Mouse (Mus musculus) CH12.LX (cell line): ENCODE data around the gene Ankrd26. TPM values are rescaled to one million over a fixed set of nuclear protein-coding genes. Genes with fewer than 3 reads are reported as not detected.

ENCODE experiments used
- DNase-seq: peaks from one replicate; pipeline ENCODE4 v3.0.0-alpha.2; 2013; ENCODE audit errors: extremely low read depth
- H3K27ac ChIP-seq: 2 replicates; pipeline ENCODE4 v1.5.1; 2012; ENCODE audit warnings: low read depth, mild to moderate bottlenecking, control low read depth, moderate library complexity; ENCODE audit not compliant: insufficient read depth
- H3K27me3 ChIP-seq: replicated peaks from 2 replicates; pipeline ENCODE3; 2012; ENCODE audit warnings: inconsistent platforms
- H3K36me3 ChIP-seq, 2 experiments: replicated peaks in 1 of 2; 2 replicates each; pipeline versions ENCODE3 to v1.6.1; 2012; ENCODE audit warnings: inconsistent platforms in 1 of 2, low read length in 1 of 2, mild to moderate bottlenecking in 1 of 2, mixed read lengths in 1 of 2, moderate library complexity in 1 of 2; ENCODE audit not compliant: control insufficient read depth in 1 of 2, insufficient read depth in 1 of 2
- H3K4me1 ChIP-seq, 2 experiments: 2 replicates each; pipeline ENCODE4 v1.6.1; 2012; ENCODE audit warnings: inconsistent platforms in 1 of 2, moderate library complexity in 1 of 2; ENCODE audit not compliant: insufficient read depth in 2 of 2, control insufficient read depth in 1 of 2
- H3K4me2 ChIP-seq: 2 replicates; pipeline ENCODE4 v1.6.1; 2012; ENCODE audit warnings: low read depth, mild to moderate bottlenecking, control low read depth; ENCODE audit not compliant: poor library complexity, insufficient read depth, severe bottlenecking
- H3K4me3 ChIP-seq, 3 experiments: fragments of 150-350 bp in 1 of 3; sonication (generic) in 1 of 3; replicated peaks in 1 of 3; 2 replicates each; pipeline versions ENCODE3 to v1.5.1; 2011 to 2012; ENCODE audit warnings: low read depth in 2 of 3, low read length in 2 of 3, mild to moderate bottlenecking in 2 of 3, moderate library complexity in 2 of 3, control low read depth in 1 of 3, improper control_type of control experiment in 1 of 3, inconsistent platforms in 1 of 3, mixed read lengths in 1 of 3; ENCODE audit not compliant: poor library complexity in 1 of 3
- H3K79me2 ChIP-seq: replicated peaks from 2 replicates; pipeline ENCODE4 v1.6.1; 2012; ENCODE audit warnings: mild to moderate bottlenecking, moderate library complexity; ENCODE audit not compliant: control insufficient read depth, poor library complexity, insufficient read depth, severe bottlenecking; ENCODE audit errors: extremely low read depth
- H3K9ac ChIP-seq: 2 replicates; pipeline ENCODE4 v1.6.1; 2012; ENCODE audit warnings: low read depth, mild to moderate bottlenecking, control low read depth, moderate library complexity; ENCODE audit not compliant: insufficient read depth
- H3K9me3 ChIP-seq: replicated peaks from 2 replicates; pipeline ENCODE3; 2012; ENCODE audit warnings: low read length, inconsistent platforms, mixed read lengths
- CHD2 ChIP-seq: IDR thresholded peaks from 2 replicates; pipeline ENCODE4 v1.6.1; 2011; ENCODE audit warnings: low read length, improper control_type of control experiment
- CTCF ChIP-seq, 2 experiments: IDR thresholded peaks in 1 of 2; conservative IDR thresholded peaks in 1 of 2; 2 replicates each; pipeline ENCODE4 v1.5.1; 2011 to 2012; ENCODE audit warnings: low read depth in 2 of 2, low read length in 2 of 2, improper control_type of control experiment in 1 of 2, inconsistent platforms in 1 of 2, mild to moderate bottlenecking in 1 of 2, moderate library complexity in 1 of 2
- ETS1 ChIP-seq: conservative IDR thresholded peaks from 2 replicates; pipeline ENCODE4 v1.6.1; 2012; ENCODE audit warnings: low read depth, mild to moderate bottlenecking, inconsistent platforms, low read length, improper control_type of control experiment, moderate library complexity
- GABPA ChIP-seq: IDR thresholded peaks from 2 replicates; pipeline ENCODE4 v1.6.1; 2012; ENCODE audit warnings: low read depth, low read length, improper control_type of control experiment, inconsistent platforms; ENCODE audit not compliant: insufficient replicate concordance
- IRF4 ChIP-seq: IDR thresholded peaks from 2 replicates; pipeline ENCODE4 v1.6.1; 2014; ENCODE audit warnings: low read depth, mild to moderate bottlenecking, inconsistent platforms, low read length, improper control_type of control experiment
- MAFK ChIP-seq: IDR thresholded peaks from 2 replicates; pipeline ENCODE4 v1.6.1; 2011; ENCODE audit warnings: low read length, improper control_type of control experiment; ENCODE audit not compliant: insufficient replicate concordance
- MAX ChIP-seq: IDR thresholded peaks from 2 replicates; pipeline ENCODE4 v1.6.1; 2011; ENCODE audit warnings: low read length, improper control_type of control experiment
- MAZ ChIP-seq: IDR thresholded peaks from 2 replicates; pipeline ENCODE4 v1.6.1; 2012; ENCODE audit warnings: low read depth, mild to moderate bottlenecking, inconsistent platforms, low read length, improper control_type of control experiment, moderate library complexity
- MXI1 ChIP-seq: IDR thresholded peaks from 2 replicates; pipeline ENCODE4 v1.6.1; 2011; ENCODE audit warnings: mild to moderate bottlenecking, low read depth, low read length, improper control_type of control experiment
- MYC ChIP-seq: IDR thresholded peaks from 2 replicates; pipeline ENCODE4 v1.6.1; 2011; ENCODE audit warnings: low read depth, mild to moderate bottlenecking, improper control_type of control experiment, low read length
- PAX5 ChIP-seq: IDR thresholded peaks from 2 replicates; pipeline ENCODE4 v1.6.1; 2012; ENCODE audit warnings: low read length, inconsistent platforms, mixed read lengths
- POLR2A ChIP-seq: IDR thresholded peaks from 2 replicates; pipeline ENCODE4 v1.6.1; 2011; ENCODE audit warnings: low read depth, mild to moderate bottlenecking, improper control_type of control experiment, low read length
- POLR2AphosphoS2 ChIP-seq: IDR thresholded peaks from 2 replicates; pipeline ENCODE4 v1.6.1; 2011; ENCODE audit warnings: low read depth, low read length, improper control_type of control experiment
- TCF12 ChIP-seq: IDR thresholded peaks from 2 replicates; pipeline ENCODE4 v1.6.1; 2014; ENCODE audit warnings: low read depth, mild to moderate bottlenecking, inconsistent platforms, low read length, improper control_type of control experiment
- ZMIZ1 ChIP-seq: IDR thresholded peaks from 2 replicates; pipeline ENCODE4 v1.6.1; 2012; ENCODE audit warnings: low read depth, mild to moderate bottlenecking, inconsistent platforms, low read length, improper control_type of control experiment
- ZNF384 ChIP-seq: IDR thresholded peaks from 2 replicates; pipeline ENCODE4 v1.6.1; 2012; ENCODE audit warnings: low read depth, low read length, improper control_type of control experiment, inconsistent platforms
- dilution Hi-C: fragments of 300-500 bp; cut with MboI; formaldehyde crosslinking; loops from 2 replicates; pipeline ENCODE4 v1.14.3; 2020; ENCODE audit warnings: low sequenced_read_pairs; ENCODE audit not compliant: extremely low pct_unique_long_range_greater_than_20kb, extremely low pct_ligation_motif_present
- in situ Hi-C: fragments of 300-500 bp; cut with MboI; formaldehyde crosslinking; loops from 3 replicates; pipeline ENCODE4 v1.14.3; 2019; ENCODE audit warnings: low sequenced_read_pairs, low pct_ligation_motif_present, low pct_unique_long_range_greater_than_20kb, mixed read lengths
- polyA plus RNA-seq: library from polyadenylated mRNA; unstranded; fragments of >175 nt; gene quantifications from 2 replicates; pipeline ENCODE4 v1.2.1, GENCODE M21; 2012; ENCODE audit warnings: low read depth; ENCODE audit not compliant: insufficient read length
- total RNA-seq, 2 experiments: library from RNA; depleted of rRNA; stranded (reverse); fragments of 300-350 nt in 1 of 2; fragments of >200 nt in 1 of 2; gene quantifications; 2 replicates each; pipeline ENCODE4 v1.2.3; 2012 to 2014

The Ankrd26 gene
- total and polyA plus RNA-seq, 3 experiments: 5.2 to 9.4 (median 8.1) TPM

DNA sequence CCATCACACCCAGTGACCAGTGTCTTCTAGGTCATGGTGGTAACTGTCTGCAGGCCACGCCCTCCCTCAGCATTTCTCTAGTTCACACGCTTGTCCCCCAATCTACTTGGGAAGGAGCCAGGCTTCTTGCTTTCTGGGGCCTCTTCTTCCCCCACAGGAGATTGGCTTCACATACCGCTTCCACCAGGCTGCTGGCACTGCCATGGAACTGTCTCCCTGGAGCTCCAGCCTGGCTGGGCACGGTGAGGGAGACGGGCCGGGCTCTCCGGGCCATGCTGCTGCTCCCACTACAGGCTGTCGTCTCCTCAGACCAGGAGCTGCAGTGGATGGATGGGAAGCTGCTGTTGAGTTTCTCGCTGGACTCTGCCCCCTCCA is 33.6 kb upstream of the Ankrd26 start:
- Histone ChIP-seq H3K4me1 (peaks cover 10 to 20% of the 10 kb centered on the region in 2 experiments), H3K27ac (no peak overlapping the region), H3K9ac (no peak overlapping the region), H3K4me3 (no peak overlapping the region), H3K9me3 (no peaks in the 10 kb centered on the region), H3K36me3 (no peaks in the 10 kb centered on the region), H3K79me2 (no peaks in the 10 kb centered on the region), H3K4me2 (no peak overlapping the region), H3K27me3 (peaks cover 87% of the 10 kb centered on the region)
- in situ Hi-C loops: no loop called here
- TF ChIP-seq MAFK (no peak), MXI1 (no peak), GABPA (no peak), CTCF (conservative IDR thresholded peaks at IDR 0.05 in 1 of 2, IDR thresholded peaks at IDR 0.05 in 1 of 2; ENCODE audit: low read depth in 2 of 2, low read length in 2 of 2) (no peak), MAX (no peak), TCF12 (no peak)
- no peak for DNase-seq
- dilution Hi-C loops: no loop called here

- dilution Hi-C loops (no loop called here), in situ Hi-C loops (no loop called here)
- Histone ChIP-seq H3K9me3 (no peaks in the 10 kb centered on the region), H3K27ac (no peak overlapping the region), H3K4me3 (no peak overlapping the region), H3K4me2 (no peak overlapping the region), H3K4me1 (peaks cover 10 to 20% of the 10 kb centered on the region in 2 experiments), H3K27me3 (peaks cover 90% of the 10 kb centered on the region)
- no peak for TF ChIP-seq GABPA
- TF ChIP-seq MXI1: no peak
- TF ChIP-seq CTCF (conservative IDR thresholded peaks at IDR 0.05 in 1 of 2, IDR thresholded peaks at IDR 0.05 in 1 of 2; ENCODE audit: low read depth in 2 of 2, low read length in 2 of 2): no peak
- TF ChIP-seq POLR2A: no peak
- no peak for TF ChIP-seq ZNF384
- TF ChIP-seq ETS1: no peak
- no peak for TF ChIP-seq CHD2
- no peak for TF ChIP-seq IRF4
- no peak for TF ChIP-seq MAZ
- TF ChIP-seq, all 38 proteins: peak for 0
- Histone ChIP-seq H3K36me3 (no peaks in the 10 kb centered on the region), H3K79me2 (no peaks in the 10 kb centered on the region), H3K9ac (no peak overlapping the region)
- no peak for DNase-seq
Observed at GRCm38 (mm10) chr6:118594833-118595680, 33.0 kb upstream of the Ankrd26 start.

- Histone ChIP-seq H3K9ac (peak overlapping the region; percentile 43; the same call in 1 of the 2 replicates), H3K79me2 (no peaks in the 10 kb centered on the region), H3K4me3 (peak overlapping the region in 2 of 3 experiments; percentile 37 to 63), H3K36me3 (no peaks in the 10 kb centered on the region), H3K4me1 (peaks cover 10 to 20% of the 10 kb centered on the region in 2 experiments), H3K27ac (no peak overlapping the region; the same call in 1 of the 2 replicates), H3K4me2 (peak overlapping the region; percentile 94), H3K9me3 (no peaks in the 10 kb centered on the region), H3K27me3 (peaks cover 94% of the 10 kb centered on the region)
- TF ChIP-seq MYC (no peak), POLR2AphosphoS2 (no peak), ZMIZ1 (no peak), PAX5 (no peak)
- peak; percentile 5 for DNase-seq
- dilution Hi-C loops: no loop called here
- in situ Hi-C loops: no loop called here
Observed at GRCm38 (mm10) chr6:118594070-118594469, 32.0 kb upstream of the Ankrd26 start.
